Mouse (Mus musculus) heart, postnatal 0 days (tissue): ENCODE data around the gene Habp4.

Source experiments
- CTCF ChIP-seq: IDR thresholded peaks from 2 replicates; pipeline ENCODE4 v1.5.1; 2016; ENCODE audit warnings: antibody characterized with exemption, control low read depth, low read depth
- EP300 ChIP-seq: IDR thresholded peaks from 2 replicates; pipeline ENCODE4 v1.6.1; 2016; ENCODE audit warnings: antibody characterized with exemption, low read depth

- no peak for TF ChIP-seq CTCF
- no peak for TF ChIP-seq EP300
These were observed 38.0 kb upstream of the Habp4 start for GRCm38 (mm10) chr13:64123491-64124188.
